Mouse (Mus musculus) stomach, embryonic 14.5 days (tissue): Measurements from ENCODE around the gene Shmt1. TPM values are rescaled to one million over a fixed set of nuclear protein-coding genes. Genes with fewer than 3 reads are reported as not detected.
A peak's percentile ranks its signal among the peaks of the same experiment; 100 is the strongest.

Source experiments
- ATAC-seq: fragments of 200-750 bp; cut with Nextera tagmentation; 2 replicates; pipeline ENCODE4 v1.8.0; 2017; ENCODE audit warnings: low read depth, moderate TSS enrichment; ENCODE audit not compliant: insufficient number of reproducible peaks, insufficient read depth, low FRiP score
- H3K27ac ChIP-seq: fragments of 300-500 bp; sonication (generic); 2 replicates; pipeline ENCODE4 v1.5.1; 2014; ENCODE audit warnings: mild to moderate bottlenecking, low read length, moderate library complexity, mixed read lengths
- H3K27me3 ChIP-seq: fragments of 300-500 bp; sonication (generic); 2 replicates; pipeline ENCODE4 v1.6.1; 2014; ENCODE audit warnings: low read length, control low read depth, mixed read lengths; ENCODE audit not compliant: control insufficient read depth, insufficient read depth
- H3K36me3 ChIP-seq: fragments of 300-500 bp; sonication (generic); 2 replicates; pipeline ENCODE4 v1.6.1; 2014; ENCODE audit warnings: mild to moderate bottlenecking, control low read depth, low read length, moderate library complexity, mixed read lengths; ENCODE audit not compliant: control insufficient read depth, insufficient read depth
- H3K4me1 ChIP-seq: fragments of 300-500 bp; sonication (generic); 2 replicates; pipeline ENCODE4 v1.6.1; 2014; ENCODE audit warnings: low read length, control low read depth, mixed read lengths; ENCODE audit not compliant: control insufficient read depth, insufficient read depth
- H3K4me2 ChIP-seq: fragments of 300-500 bp; sonication (generic); replicated peaks from 2 replicates; pipeline ENCODE4 v1.6.1; 2014; ENCODE audit warnings: low read depth, low read length, control low read depth
- H3K4me3 ChIP-seq: fragments of 300-500 bp; sonication (generic); 2 replicates; pipeline ENCODE4 v1.5.1; 2014; ENCODE audit warnings: low read depth, low read length, control low read depth
- H3K9ac ChIP-seq: fragments of 300-500 bp; sonication (generic); replicated peaks from 2 replicates; pipeline ENCODE4 v1.6.1; 2014; ENCODE audit warnings: low read depth, mild to moderate bottlenecking, control low read depth, low read length, moderate library complexity, mixed read lengths
- H3K9me3 ChIP-seq: fragments of 300-500 bp; sonication (generic); 2 replicates; pipeline ENCODE4 v1.6.1; 2016; ENCODE audit warnings: low read depth, low read length, control low read depth; ENCODE audit not compliant: control insufficient read depth
- WGBS: fragments of 180-500 bp; shearing (Covaris S2); extraction: QIAGEN DNeasy Blood & Tissue Kit; methylation state at CpG from one replicate; pipeline ENCODE4 v1.1.7; 2014; 5-methylcytosine and 5-hydroxymethylcytosine counted together
- polyA plus RNA-seq: library from polyadenylated mRNA; unstranded; fragments of >200 nt; fragmentation: Nextera tagmentation; extraction: Ambion mirVana; gene quantifications from 2 replicates; pipeline ENCODE4 v1.2.1, GENCODE M21; 2014

The Shmt1 gene
- polyA plus RNA-seq, 1 experiment from 2014 or later, result 66.8 TPM

DNA sequence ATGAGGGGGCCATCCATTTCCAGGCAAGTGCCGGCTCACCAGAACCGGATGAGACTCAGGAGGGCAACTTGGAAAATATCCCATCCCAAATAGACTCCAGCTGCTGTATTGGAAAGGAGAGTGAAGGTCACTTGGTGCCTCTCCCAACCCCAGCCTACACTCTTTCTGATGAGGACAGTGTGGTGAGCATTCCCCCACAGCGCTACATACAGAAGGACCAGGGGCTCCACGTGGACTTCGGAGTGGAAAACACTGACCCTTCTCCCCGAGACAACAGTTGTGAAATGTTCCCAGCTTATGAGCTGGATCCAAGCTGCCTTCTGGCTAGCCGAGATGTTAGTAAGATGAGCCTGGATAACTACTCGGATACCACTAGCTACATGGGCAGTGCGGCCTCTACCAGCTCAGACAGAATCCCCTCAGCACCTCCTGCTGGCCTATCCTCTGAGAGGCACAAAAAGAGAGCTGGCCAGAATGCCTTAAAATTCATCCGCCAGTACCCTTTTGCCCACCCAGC, 31.8 kb downstream of the Shmt1 start:
- no peak for ATAC-seq
- Histone ChIP-seq H3K9ac (no peak overlapping the region), H3K4me2 (peak overlapping the region; percentile 39), H3K27ac (no peak overlapping the region), H3K9me3 (no peaks in the 10 kb centered on the region), H3K4me3 (peak overlapping the region; percentile 17; the same call in 1 of the 2 replicates), H3K36me3 (peaks cover 20% of the 10 kb centered on the region), H3K27me3 (no peaks in the 10 kb centered on the region), H3K4me1 (peaks cover 57% of the 10 kb centered on the region)
- 90% methylated on average over 10 of the region's 10 CpGs for WGBS

DNA sequence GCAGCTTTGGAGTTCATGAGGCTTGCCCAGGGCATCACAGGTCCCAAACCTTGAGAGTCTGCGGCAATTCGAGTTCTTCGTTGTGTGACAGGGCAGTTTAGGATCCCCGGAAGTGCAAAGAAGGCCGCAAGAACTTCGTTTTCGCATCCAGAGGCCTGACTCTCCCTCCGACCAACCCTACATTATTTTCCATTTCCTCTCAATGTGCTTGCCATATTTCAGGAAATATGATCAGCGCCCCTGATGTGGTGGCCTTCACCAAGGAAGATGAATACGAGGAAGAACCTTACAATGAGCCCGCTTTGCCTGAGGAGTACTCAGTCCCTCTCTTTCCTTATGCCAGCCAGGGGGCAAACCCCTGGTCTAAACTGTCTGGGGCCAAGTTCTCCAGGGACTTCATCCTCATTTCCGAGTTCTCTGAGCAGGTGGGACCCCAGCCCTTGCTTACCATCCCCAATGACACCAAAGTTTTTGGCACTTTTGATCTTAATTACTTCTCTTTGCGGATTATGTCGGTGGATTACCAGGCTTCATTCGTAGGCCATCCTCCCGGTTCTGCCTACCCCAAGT, 33.6 kb downstream of the Shmt1 start:
- peaks cover 57% of the 10 kb centered on the region for H3K4me1 ChIP-seq
- H3K4me3 ChIP-seq, result peak overlapping the region; percentile 66
- peak overlapping the region; percentile 51 for H3K9ac ChIP-seq
- WGBS, result 26% methylated on average over 16 of the region's 16 CpGs
- H3K36me3 ChIP-seq, result peaks cover 8% of the 10 kb centered on the region; the same call in 1 of the 2 replicates
- peak overlapping the region; percentile 53; the same call in 1 of the 2 replicates for H3K27ac ChIP-seq
- no peak for ATAC-seq
- H3K4me2 ChIP-seq, result peak overlapping the region; percentile 89
- H3K9me3 ChIP-seq, result no peaks in the 10 kb centered on the region
- H3K27me3 ChIP-seq, result no peaks in the 10 kb centered on the region

DNA sequence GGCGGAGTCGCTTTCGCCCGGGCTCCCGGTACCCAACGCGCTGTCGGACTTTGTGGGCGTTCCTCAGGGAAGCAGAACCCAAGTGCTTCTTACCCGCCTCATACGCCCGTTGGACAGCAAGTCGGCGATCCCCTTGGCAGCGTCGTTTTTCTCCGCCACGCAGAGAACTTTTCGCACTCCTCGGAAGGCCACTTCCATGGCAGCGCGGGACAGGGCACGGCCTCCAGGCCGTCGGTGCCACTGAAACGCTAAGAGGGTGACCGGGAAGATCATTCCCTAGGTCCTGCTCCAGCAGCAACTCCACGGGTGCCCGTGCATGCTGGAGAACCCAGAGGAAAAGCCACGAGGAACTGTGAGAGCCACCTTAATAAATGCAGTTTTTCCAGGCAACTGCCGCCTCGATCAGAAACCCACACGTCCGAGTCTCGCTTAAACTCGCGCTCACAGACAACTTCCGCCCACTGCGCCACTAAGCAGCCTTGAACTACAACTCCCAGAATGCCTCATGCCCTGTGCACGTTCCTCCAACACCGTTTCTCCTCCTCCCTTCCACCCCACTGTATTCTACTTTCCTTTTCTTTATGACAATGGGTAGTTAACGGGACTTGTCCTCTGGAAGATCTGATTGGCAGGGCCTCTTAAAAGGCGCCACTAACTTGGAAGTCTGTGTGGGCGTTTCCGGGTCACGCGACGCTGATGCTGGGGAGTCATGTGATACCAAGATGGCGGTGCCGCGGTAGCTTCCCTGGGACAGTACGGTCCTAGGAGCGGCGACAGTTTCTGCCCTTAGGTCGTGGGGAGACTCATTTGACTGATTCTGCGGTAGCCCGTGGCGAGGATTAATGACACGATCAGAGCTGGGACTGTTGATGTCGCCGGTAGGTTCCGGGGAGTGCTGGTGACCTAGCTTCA, 34.4 kb downstream of the Shmt1 start, which contains the start of the genes Top3a and Smcr8:
Gene Top3a, minus strand, starts transcription at position 537 of the 912 bp plus-strand sequence.
Gene Smcr8, plus strand, starts transcription at position 696 of the 912 bp plus-strand sequence.
- under 1% methylated on average over 62 of the region's 62 CpGs for WGBS
- H3K27ac ChIP-seq, result peak within 1 kb of the TSS; percentile 53
- peak within 1 kb of the TSS; percentile 89 for H3K4me2 ChIP-seq
- peaks cover 4% of the 10 kb centered on the region; the same call in 1 of the 2 replicates for H3K36me3 ChIP-seq
- H3K4me1 ChIP-seq, result peaks cover 53% of the 10 kb centered on the region
- H3K4me3 ChIP-seq, result peak within 1 kb of the TSS; percentile 66
- H3K9ac ChIP-seq, result peak within 1 kb of the TSS; percentile 51
- no peaks in the 10 kb centered on the region for H3K9me3 ChIP-seq
- no peaks in the 10 kb centered on the region for H3K27me3 ChIP-seq
- peak; percentile 97 for ATAC-seq

DNA sequence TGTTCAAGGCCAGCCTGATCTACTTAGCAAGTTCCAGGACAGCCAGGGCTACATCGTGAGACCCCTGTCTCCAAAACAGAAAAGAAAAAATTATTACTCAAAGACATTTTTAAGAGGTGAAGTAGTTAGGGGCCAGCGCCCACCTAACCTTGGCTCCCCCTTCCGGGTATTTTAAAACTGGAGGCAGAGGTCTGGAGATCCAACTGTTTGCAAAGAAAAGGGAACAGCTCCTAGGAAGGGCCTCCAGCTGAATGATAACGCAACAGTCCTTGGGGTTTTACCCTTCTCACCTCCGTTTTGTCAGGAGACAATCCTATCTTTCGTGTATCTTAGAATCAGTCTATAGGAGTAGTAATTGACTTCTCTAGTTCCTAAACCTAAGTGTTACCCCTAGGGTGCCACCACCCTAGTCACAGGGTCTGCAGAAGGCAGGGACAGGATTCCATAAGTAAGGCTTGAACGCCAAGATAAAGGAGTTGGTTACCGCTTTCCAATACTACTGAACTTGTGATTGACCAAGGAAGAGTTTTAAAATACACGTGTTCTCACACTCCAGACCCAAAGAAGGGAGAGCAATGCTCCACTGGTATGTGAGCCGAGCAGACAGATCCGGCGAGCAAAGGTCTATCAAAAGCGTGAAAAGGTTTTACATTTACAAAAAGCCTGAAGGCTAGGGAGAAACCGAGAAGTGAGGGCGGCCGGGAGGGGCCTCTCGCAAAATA, 35.2 kb downstream of the Shmt1 start:
- peaks cover 45% of the 10 kb centered on the region for H3K4me1 ChIP-seq

DNA sequence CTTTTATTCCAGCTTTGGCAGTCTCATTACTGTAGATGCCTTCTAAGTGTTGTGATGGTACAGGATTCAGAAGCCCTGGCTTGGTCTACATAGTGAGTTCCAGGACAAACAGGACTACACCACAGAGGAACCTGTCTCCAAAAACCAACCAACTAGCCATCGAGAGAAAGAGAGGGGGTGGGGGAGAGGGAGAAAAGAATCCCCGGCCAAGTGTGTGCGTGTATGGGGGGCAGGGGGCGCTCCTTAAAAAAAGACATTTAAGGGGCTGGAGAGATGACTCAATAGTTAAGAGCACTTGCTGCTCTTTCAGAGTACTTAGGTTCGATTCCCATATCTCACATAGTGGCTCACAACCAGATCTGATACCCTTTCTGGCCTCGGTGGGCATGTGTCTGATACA, 35.9 kb downstream of the Shmt1 start:
- Histone ChIP-seq H3K27me3 (no peaks in the 10 kb centered on the region), H3K9ac (peak overlapping the region; percentile 51; the same call in 1 of the 2 replicates), H3K4me1 (peaks cover 38% of the 10 kb centered on the region), H3K4me3 (peak overlapping the region; percentile 66), H3K4me2 (peak overlapping the region; percentile 64), H3K27ac (no peak overlapping the region), H3K9me3 (no peaks in the 10 kb centered on the region), H3K36me3 (peaks cover 4% of the 10 kb centered on the region; the same call in 1 of the 2 replicates)
- no peak for ATAC-seq
- WGBS, result 56% methylated on average over 6 of the region's 6 CpGs

More for the DNA sequence above, 35.2 kb downstream of the Shmt1 start:
- H3K4me3 ChIP-seq, result peak overlapping the region; percentile 66
- H3K27me3 ChIP-seq, result no peaks in the 10 kb centered on the region
- H3K9ac ChIP-seq, result peak overlapping the region; percentile 51
- no peaks in the 10 kb centered on the region for H3K9me3 ChIP-seq
- 4% methylated on average over 17 of the region's 17 CpGs for WGBS
- ATAC-seq, result no peak
- peaks cover 4% of the 10 kb centered on the region; the same call in 1 of the 2 replicates for H3K36me3 ChIP-seq
- peak overlapping the region; percentile 64 for H3K4me2 ChIP-seq
- peak overlapping the region; percentile 53 for H3K27ac ChIP-seq

DNA sequence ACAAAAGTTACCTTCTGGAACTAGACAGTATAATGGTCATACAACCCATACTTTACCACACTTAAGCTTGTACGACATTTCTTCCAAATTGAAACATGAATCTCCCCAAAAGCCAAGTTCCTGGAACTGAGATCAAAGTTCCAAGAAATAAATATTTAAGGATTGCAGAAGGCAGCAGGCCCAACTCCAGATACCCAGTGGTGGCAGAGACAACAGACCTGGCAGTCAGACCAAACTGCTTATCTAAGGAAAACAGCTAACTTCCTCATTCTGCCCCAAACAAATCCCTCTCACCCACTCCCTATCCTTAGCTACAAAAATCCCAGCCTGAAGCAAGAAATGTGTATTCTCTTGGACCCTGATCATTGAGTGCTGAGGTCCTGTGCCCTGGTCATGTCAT, 36.7 kb downstream of the Shmt1 start:
- no peak overlapping the region for H3K9ac ChIP-seq
- no peak overlapping the region for H3K27ac ChIP-seq
- H3K4me3 ChIP-seq, result no peak overlapping the region
- H3K27me3 ChIP-seq, result no peaks in the 10 kb centered on the region
- no peaks in the 10 kb centered on the region for H3K9me3 ChIP-seq
- ATAC-seq, result no peak
- peaks cover 30% of the 10 kb centered on the region for H3K4me1 ChIP-seq
- peak overlapping the region; percentile 64; the same call in 1 of the 2 replicates for H3K4me2 ChIP-seq
- peaks cover 4% of the 10 kb centered on the region; the same call in 1 of the 2 replicates for H3K36me3 ChIP-seq
- WGBS, result 53% methylated on average over 1 of the region's 1 CpGs

DNA sequence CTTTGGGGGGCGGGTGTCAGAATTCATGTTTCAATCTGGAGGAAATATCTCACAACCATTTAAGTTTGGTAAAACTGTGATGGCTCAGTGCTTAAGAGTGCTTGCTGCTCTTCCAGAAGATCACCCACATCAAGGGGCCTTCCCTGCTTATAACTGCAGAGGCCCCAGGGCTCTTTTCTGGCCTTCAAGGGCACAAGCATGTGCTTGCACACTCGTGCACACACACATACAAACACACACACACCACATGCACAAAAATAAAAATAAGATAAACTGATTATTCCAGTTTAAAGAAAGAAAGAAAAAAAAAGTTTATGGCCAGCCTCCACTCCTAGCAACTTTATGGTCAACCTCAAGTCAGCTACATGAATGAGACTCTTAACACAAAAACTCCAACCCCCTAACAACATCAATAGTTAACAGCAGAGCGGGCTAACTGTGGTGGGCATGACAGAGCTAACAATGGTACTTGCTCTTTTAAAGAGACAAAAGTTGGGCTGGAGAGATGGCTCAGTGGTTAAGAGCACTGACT, 37.3 kb downstream of the Shmt1 start:
- WGBS, result 87% methylated on average over 3 of the region's 3 CpGs
- no peaks in the 10 kb centered on the region for H3K9me3 ChIP-seq
- no peak overlapping the region for H3K27ac ChIP-seq
- H3K9ac ChIP-seq, result no peak overlapping the region
- ATAC-seq, result no peak
- H3K4me1 ChIP-seq, result peaks cover 25% of the 10 kb centered on the region
- no peaks in the 10 kb centered on the region for H3K36me3 ChIP-seq
- H3K4me2 ChIP-seq, result no peak overlapping the region
- H3K4me3 ChIP-seq, result no peak overlapping the region
- no peaks in the 10 kb centered on the region for H3K27me3 ChIP-seq
